Mouse (Mus musculus) hindbrain, embryonic 12.5 days (tissue): ENCODE data around the gene Spock1. TPM values are rescaled to one million over a fixed set of nuclear protein-coding genes. Genes with fewer than 3 reads are reported as not detected.

Experiments
- ATAC-seq: fragments of 200-750 bp; cut with Nextera tagmentation; 2 replicates; pipeline ENCODE4 v1.8.0; 2017; ENCODE audit warnings: moderate TSS enrichment; ENCODE audit not compliant: low FRiP score
- H3K27ac ChIP-seq: fragments of 300-500 bp; sonication (generic); 2 replicates; pipeline ENCODE4 v1.5.1; 2016; ENCODE audit warnings: mild to moderate bottlenecking
- H3K27me3 ChIP-seq: fragments of 300-500 bp; sonication (generic); 2 replicates; pipeline ENCODE4 v1.6.1; 2016; ENCODE audit warnings: mild to moderate bottlenecking
- H3K36me3 ChIP-seq: fragments of 300-500 bp; sonication (generic); 2 replicates; pipeline ENCODE4 v1.6.1; 2016; ENCODE audit warnings: mild to moderate bottlenecking
- H3K4me1 ChIP-seq: fragments of 300-500 bp; sonication (generic); 2 replicates; pipeline ENCODE4 v1.6.1; 2016
- H3K4me2 ChIP-seq: fragments of 300-500 bp; sonication (generic); replicated peaks from 2 replicates; pipeline ENCODE4 v1.6.1; 2016; ENCODE audit warnings: mild to moderate bottlenecking
- H3K4me3 ChIP-seq: fragments of 300-500 bp; sonication (generic); 2 replicates; pipeline ENCODE4 v1.5.1; 2016; ENCODE audit warnings: mild to moderate bottlenecking
- H3K9ac ChIP-seq: fragments of 300-500 bp; sonication (generic); 2 replicates; pipeline ENCODE4 v1.6.1; 2016; ENCODE audit warnings: mild to moderate bottlenecking, moderate library complexity
- H3K9me3 ChIP-seq: fragments of 300-500 bp; sonication (generic); replicated peaks from 2 replicates; pipeline ENCODE4 v1.6.1; 2016; ENCODE audit warnings: mild to moderate bottlenecking
- WGBS: fragments of 180-500 bp; shearing (Covaris S2); methylation state at CpG from one replicate; pipeline ENCODE4 v1.1.7; 2016; 5-methylcytosine and 5-hydroxymethylcytosine counted together
- polyA plus RNA-seq: library from polyadenylated mRNA; unstranded; fragments of >200 nt; fragmentation: Nextera tagmentation; extraction: Ambion mirVana; gene quantifications from 2 replicates; pipeline ENCODE4 v1.2.1, GENCODE M21; 2016

Spock1 gene
- polyA plus RNA-seq, 1 experiment from 2014 or later: 31.2 TPM

GRCm38 (mm10) chr13:57721524-57722279, 186.4 kb downstream of the Spock1 start:
- no peaks in the 10 kb centered on the region for H3K27me3 ChIP-seq
- H3K9ac ChIP-seq: no peak overlapping the region
- no peaks in the 10 kb centered on the region for H3K9me3 ChIP-seq
- peak overlapping the region; percentile 12; the same call in 1 of the 2 replicates for H3K27ac ChIP-seq
- no peak overlapping the region for H3K4me2 ChIP-seq
- 55% methylated on average over 20 of the region's 20 CpGs for WGBS
- no peaks in the 10 kb centered on the region for H3K36me3 ChIP-seq
- ATAC-seq: peak; percentile 59
- H3K4me3 ChIP-seq: no peak overlapping the region
- peaks cover 16% of the 10 kb centered on the region; the same call in 1 of the 2 replicates for H3K4me1 ChIP-seq

- no peak for ATAC-seq
- Histone ChIP-seq H3K27me3 (no peaks in the 10 kb centered on the region), H3K4me2 (no peak overlapping the region), H3K9me3 (no peaks in the 10 kb centered on the region), H3K27ac (no peak overlapping the region), H3K4me1 (peaks cover 16% of the 10 kb centered on the region; the same call in 1 of the 2 replicates), H3K9ac (no peak overlapping the region), H3K36me3 (no peaks in the 10 kb centered on the region), H3K4me3 (no peak overlapping the region)
- 22% methylated on average over 5 of the region's 5 CpGs for WGBS
Measured at GRCm38 (mm10) chr13:57718087-57718486, 190.0 kb downstream of the Spock1 start.

DNA sequence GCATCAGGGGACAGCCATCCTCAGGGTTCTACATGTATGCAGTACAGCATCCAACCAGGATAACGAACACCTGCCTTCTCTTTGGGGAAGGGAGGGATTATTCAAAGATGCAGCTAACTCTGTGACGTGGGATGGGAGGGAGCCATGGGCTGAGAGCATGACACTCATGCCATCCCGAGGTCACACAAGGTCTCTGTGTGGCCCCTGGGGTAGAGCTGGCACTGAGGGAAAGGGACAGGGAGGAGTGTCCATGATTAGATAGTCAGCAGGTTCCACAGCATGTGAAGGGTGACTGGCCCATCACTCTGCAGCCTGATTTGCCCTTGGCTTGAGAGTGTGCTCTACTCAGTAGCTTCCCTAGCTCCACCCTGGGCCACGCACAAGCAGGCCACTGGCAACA, 195.2 kb downstream of the Spock1 start:
- Histone ChIP-seq H3K4me3 (no peak overlapping the region), H3K9me3 (no peaks in the 10 kb centered on the region), H3K4me1 (peaks cover 5% of the 10 kb centered on the region; the same call in 1 of the 2 replicates), H3K27ac (no peak overlapping the region), H3K27me3 (no peaks in the 10 kb centered on the region), H3K9ac (no peak overlapping the region), H3K4me2 (no peak overlapping the region), H3K36me3 (no peaks in the 10 kb centered on the region)
- 90% methylated on average over 4 of the region's 4 CpGs for WGBS
- no peak for ATAC-seq

GRCm38 (mm10) chr13:57708425-57708824, 199.7 kb downstream of the Spock1 start:
- H3K4me3 ChIP-seq: no peak overlapping the region
- no peaks in the 10 kb centered on the region for H3K9me3 ChIP-seq
- no peaks in the 10 kb centered on the region for H3K4me1 ChIP-seq
- no peaks in the 10 kb centered on the region for H3K36me3 ChIP-seq
- no peaks in the 10 kb centered on the region for H3K27me3 ChIP-seq
- no peak overlapping the region for H3K9ac ChIP-seq
- no peak for ATAC-seq
- no peak overlapping the region for H3K27ac ChIP-seq
- no peak overlapping the region for H3K4me2 ChIP-seq

DNA sequence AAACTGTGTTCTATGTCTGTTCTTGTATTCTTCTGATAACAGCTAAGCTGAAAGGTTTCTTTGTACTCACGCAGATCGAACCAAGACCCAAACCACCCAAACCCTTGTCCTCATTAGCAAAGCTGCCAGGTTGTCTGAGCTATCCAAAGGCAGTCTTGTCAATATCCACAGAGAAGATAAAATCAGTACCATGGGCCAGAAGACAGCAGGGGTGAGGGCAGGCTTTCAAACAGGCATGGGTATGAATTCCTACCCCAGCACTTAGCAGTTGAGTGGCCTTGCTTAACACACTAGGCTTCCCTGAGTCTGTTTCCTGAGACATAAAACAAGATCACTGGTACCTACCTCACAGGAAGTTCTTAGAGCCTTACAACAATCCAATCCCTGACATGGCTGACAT, 205.2 kb downstream of the Spock1 start:
- no peak overlapping the region for H3K4me3 ChIP-seq
- no peaks in the 10 kb centered on the region for H3K36me3 ChIP-seq
- H3K4me1 ChIP-seq: peaks cover 2% of the 10 kb centered on the region; the same call in 1 of the 2 replicates
- H3K4me2 ChIP-seq: no peak overlapping the region
- no peaks in the 10 kb centered on the region for H3K27me3 ChIP-seq
- H3K27ac ChIP-seq: no peak overlapping the region
- no peak for ATAC-seq
- 85% methylated on average over 2 of the region's 2 CpGs for WGBS
- H3K9me3 ChIP-seq: no peaks in the 10 kb centered on the region
- H3K9ac ChIP-seq: no peak overlapping the region

DNA sequence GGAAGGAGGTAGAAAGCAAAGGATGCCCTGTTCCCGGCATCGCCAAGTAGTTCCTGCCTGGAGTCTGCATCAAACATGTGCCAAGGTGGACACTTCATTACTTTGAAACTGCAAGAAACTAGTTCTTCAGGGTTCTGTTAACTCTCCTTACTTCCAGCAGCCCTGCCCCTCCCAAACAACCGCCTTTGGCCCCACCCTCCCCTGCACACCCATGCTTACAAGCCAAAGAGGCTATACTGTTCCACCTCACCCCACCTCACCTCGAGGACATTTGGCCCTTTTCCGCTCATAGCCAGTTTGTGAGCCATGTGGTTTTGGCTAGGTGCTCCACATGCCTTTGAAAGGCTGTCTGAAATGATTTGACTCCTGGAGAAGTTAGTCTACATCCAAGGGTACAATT, 211.4 kb downstream of the Spock1 start:
- Histone ChIP-seq H3K9me3 (no peaks in the 10 kb centered on the region), H3K27ac (no peak overlapping the region), H3K36me3 (no peaks in the 10 kb centered on the region), H3K27me3 (no peaks in the 10 kb centered on the region), H3K4me3 (no peak overlapping the region), H3K4me1 (peaks cover 2% of the 10 kb centered on the region; the same call in 1 of the 2 replicates), H3K9ac (no peak overlapping the region), H3K4me2 (no peak overlapping the region)
- WGBS: 88% methylated on average over 5 of the region's 5 CpGs
- no peak for ATAC-seq

DNA sequence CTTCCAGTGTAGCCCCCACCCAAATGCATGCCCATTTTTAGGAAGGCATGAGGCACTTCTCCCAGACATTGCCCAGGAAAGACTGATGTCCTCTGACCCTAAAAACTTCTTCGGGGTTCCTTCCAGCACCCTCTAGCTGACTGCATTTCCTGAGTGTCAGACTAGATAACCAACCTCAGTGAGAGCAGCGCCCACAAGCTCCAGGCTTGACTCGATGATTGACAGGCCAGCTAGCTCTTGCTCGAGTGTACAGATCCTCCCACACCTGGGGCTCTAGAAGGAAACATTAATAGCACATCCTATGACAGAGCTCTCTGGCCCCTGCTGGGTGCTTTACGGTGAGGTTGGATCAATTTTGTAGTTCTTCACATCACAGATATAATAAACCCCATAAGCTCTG, 219.2 kb downstream of the Spock1 start:
- Histone ChIP-seq H3K9me3 (no peaks in the 10 kb centered on the region), H3K4me3 (no peak overlapping the region), H3K27me3 (no peaks in the 10 kb centered on the region), H3K4me2 (no peak overlapping the region), H3K4me1 (no peaks in the 10 kb centered on the region), H3K27ac (no peak overlapping the region), H3K36me3 (no peaks in the 10 kb centered on the region), H3K9ac (no peak overlapping the region)
- WGBS: 72% methylated on average over 5 of the region's 5 CpGs
- no peak for ATAC-seq

GRCm38 (mm10) chr13:57686437-57686836, 221.7 kb downstream of the Spock1 start:
- Histone ChIP-seq H3K9me3 (no peaks in the 10 kb centered on the region), H3K9ac (no peak overlapping the region), H3K4me2 (no peak overlapping the region), H3K36me3 (no peaks in the 10 kb centered on the region), H3K4me3 (no peak overlapping the region), H3K27ac (no peak overlapping the region), H3K4me1 (no peaks in the 10 kb centered on the region), H3K27me3 (no peaks in the 10 kb centered on the region)
- WGBS: 70% methylated on average over 5 of the region's 5 CpGs
- ATAC-seq: no peak

DNA sequence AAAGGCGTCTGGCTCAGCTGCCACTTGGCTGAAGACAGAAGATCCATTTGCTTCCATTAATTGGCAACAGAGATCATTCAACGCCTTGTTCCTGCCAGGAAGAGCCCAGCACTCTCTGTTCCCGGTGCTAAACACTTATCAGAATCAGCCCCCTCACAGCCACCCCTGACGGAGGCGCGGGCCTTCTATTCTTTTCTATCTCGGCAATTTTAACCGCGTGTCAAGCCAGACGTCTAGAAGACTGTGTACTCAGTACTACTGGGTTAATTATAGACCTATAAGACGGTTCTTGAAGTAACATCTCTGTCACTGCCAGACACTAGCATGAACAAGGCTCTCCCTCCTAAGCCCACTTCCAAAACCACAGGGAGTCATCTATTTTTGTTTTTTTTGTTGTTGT, 222.9 kb downstream of the Spock1 start:
- H3K27me3 ChIP-seq: no peaks in the 10 kb centered on the region
- no peak overlapping the region for H3K4me2 ChIP-seq
- no peaks in the 10 kb centered on the region for H3K36me3 ChIP-seq
- 68% methylated on average over 11 of the region's 11 CpGs for WGBS
- H3K27ac ChIP-seq: no peak overlapping the region
- no peaks in the 10 kb centered on the region for H3K4me1 ChIP-seq
- H3K9ac ChIP-seq: no peak overlapping the region
- H3K9me3 ChIP-seq: no peaks in the 10 kb centered on the region
- no peak overlapping the region for H3K4me3 ChIP-seq
- ATAC-seq: no peak

- ATAC-seq: no peak
- no peaks in the 10 kb centered on the region for H3K9me3 ChIP-seq
- no peak overlapping the region for H3K9ac ChIP-seq
- 86% methylated on average over 2 of the region's 2 CpGs for WGBS
- no peaks in the 10 kb centered on the region; the same call in 1 of the 2 replicates for H3K4me1 ChIP-seq
- no peak overlapping the region for H3K27ac ChIP-seq
- no peaks in the 10 kb centered on the region for H3K36me3 ChIP-seq
- H3K4me2 ChIP-seq: no peak overlapping the region
- H3K27me3 ChIP-seq: no peaks in the 10 kb centered on the region
- no peak overlapping the region for H3K4me3 ChIP-seq
Measured at GRCm38 (mm10) chr13:57679591-57679990, 228.5 kb downstream of the Spock1 start.

GRCm38 (mm10) chr13:57676820-57677219, 231.3 kb downstream of the Spock1 start:
- no peak overlapping the region for H3K27ac ChIP-seq
- H3K36me3 ChIP-seq: no peaks in the 10 kb centered on the region
- no peak for ATAC-seq
- H3K4me1 ChIP-seq: peaks cover 5% of the 10 kb centered on the region
- no peak overlapping the region for H3K4me2 ChIP-seq
- WGBS: 100% methylated on average over 1 of the region's 1 CpGs
- no peak overlapping the region for H3K9ac ChIP-seq
- H3K4me3 ChIP-seq: no peak overlapping the region
- no peaks in the 10 kb centered on the region for H3K27me3 ChIP-seq
- no peaks in the 10 kb centered on the region for H3K9me3 ChIP-seq

DNA sequence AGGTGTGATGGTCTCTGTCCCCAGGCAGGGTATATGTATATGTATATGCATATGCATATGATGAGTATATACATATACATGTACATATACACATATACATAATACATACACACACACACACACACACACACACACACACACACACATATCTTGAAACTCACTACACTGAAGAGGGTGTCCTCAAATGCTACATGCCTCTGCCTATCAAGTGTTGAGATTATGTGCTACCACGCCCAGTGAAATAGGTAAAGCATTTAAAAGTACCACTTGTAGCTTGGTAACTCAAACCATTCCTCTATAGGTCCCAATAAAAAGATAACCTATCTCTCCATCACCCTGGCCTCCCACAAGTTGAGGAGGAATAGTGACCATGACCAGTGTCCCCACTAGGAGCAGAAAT, 234.7 kb downstream of the Spock1 start:
- H3K9me3 ChIP-seq: no peaks in the 10 kb centered on the region
- no peak overlapping the region for H3K4me3 ChIP-seq
- H3K9ac ChIP-seq: no peak overlapping the region
- no peak for ATAC-seq
- no peak overlapping the region for H3K4me2 ChIP-seq
- no peak overlapping the region for H3K27ac ChIP-seq
- H3K36me3 ChIP-seq: no peaks in the 10 kb centered on the region
- H3K27me3 ChIP-seq: no peaks in the 10 kb centered on the region
- WGBS: 93% methylated on average over 1 of the region's 1 CpGs
- peaks cover 12% of the 10 kb centered on the region for H3K4me1 ChIP-seq

- Histone ChIP-seq H3K4me2 (no peak overlapping the region), H3K4me3 (no peak overlapping the region), H3K4me1 (peaks cover 12% of the 10 kb centered on the region), H3K27me3 (no peaks in the 10 kb centered on the region), H3K9ac (no peak overlapping the region), H3K9me3 (no peaks in the 10 kb centered on the region), H3K36me3 (no peaks in the 10 kb centered on the region), H3K27ac (no peak overlapping the region)
- WGBS: 80% methylated on average over 3 of the region's 3 CpGs
- ATAC-seq: no peak
Measured at GRCm38 (mm10) chr13:57672762-57673161, 235.4 kb downstream of the Spock1 start.
